Mouse (Mus musculus) cerebellum, postnatal 25 days (tissue): ENCODE results near the gene Ptch1.
A peak's percentile ranks its signal among the peaks of the same experiment; 100 is the strongest.

Source experiments
- DNase-seq, 2 experiments: peaks; one replicate each; pipeline ENCODE4 v3.0.0; 2021; ENCODE audit warnings: mixed read lengths in 2 of 2

Ptch1 gene

GRCm38 (mm10) chr13:63562972-63563780 is 10.2 kb downstream of the Ptch1 start:
- DNase-seq, result peak; percentile 79 to 80

GRCm38 (mm10) chr13:63562141-63562971 is 11.0 kb downstream of the Ptch1 start:
- peak in 1 of 2 experiments; percentile 46 for DNase-seq

GRCm38 (mm10) chr13:63558297-63558890 is 15.0 kb downstream of the Ptch1 start:
- no peak for DNase-seq

GRCm38 (mm10) chr13:63556431-63556830 is 17.0 kb downstream of the Ptch1 start:
- no peak for DNase-seq

- no peak for DNase-seq
Observed at GRCm38 (mm10) chr13:63555885-63556284, 17.5 kb downstream of the Ptch1 start.

GRCm38 (mm10) chr13:63554569-63554968 is 18.8 kb downstream of the Ptch1 start:
- no peak for DNase-seq

GRCm38 (mm10) chr13:63553436-63553835 is 20.0 kb downstream of the Ptch1 start:
- DNase-seq, result peak; percentile 64 to 66

- DNase-seq, result peak; percentile 99
Observed at GRCm38 (mm10) chr13:63552291-63552932, 21.0 kb downstream of the Ptch1 start.

- DNase-seq, result peak in 1 of 2 experiments; percentile 41
Observed at GRCm38 (mm10) chr13:63551552-63552290, 21.7 kb downstream of the Ptch1 start.

- no peak for DNase-seq
Observed at GRCm38 (mm10) chr13:63550367-63550766, 23.0 kb downstream of the Ptch1 start.

- DNase-seq, result peak in 1 of 2 experiments; percentile 32
Observed at GRCm38 (mm10) chr13:63549210-63549609, 24.2 kb downstream of the Ptch1 start.

GRCm38 (mm10) chr13:63548571-63548970 is 24.8 kb downstream of the Ptch1 start:
- DNase-seq, result peak; percentile 94 to 95

- no peak for DNase-seq
Observed at GRCm38 (mm10) chr13:63545291-63545690, 28.1 kb downstream of the Ptch1 start.

- no peak for DNase-seq
Observed at GRCm38 (mm10) chr13:63544967-63545253, 28.5 kb downstream of the Ptch1 start.

- no peak for DNase-seq
Observed at GRCm38 (mm10) chr13:63544119-63544966, 29.1 kb downstream of the Ptch1 start.

- DNase-seq, result no peak
Observed at GRCm38 (mm10) chr13:63543459-63543858, 29.9 kb downstream of the Ptch1 start.

- no peak for DNase-seq
Observed at GRCm38 (mm10) chr13:63542796-63543384, 30.5 kb downstream of the Ptch1 start.

GRCm38 (mm10) chr13:63541510-63541909 is 31.9 kb downstream of the Ptch1 start:
- DNase-seq, result no peak

GRCm38 (mm10) chr13:63540584-63540983 is 32.8 kb downstream of the Ptch1 start:
- DNase-seq, result peak; percentile 57 to 70

GRCm38 (mm10) chr13:63534981-63535380 is 38.4 kb downstream of the Ptch1 start:
- DNase-seq, result no peak

GRCm38 (mm10) chr13:63530857-63531256 is 42.5 kb downstream of the Ptch1 start:
- DNase-seq, result no peak
